Mouse (Mus musculus): ENCODE results near the gene Vmn2r50.
"Not testable (repeated sequence)": the region's sequence is repeated elsewhere in the genome, so short reads cannot be mapped to it uniquely, and the experiment has no call there.

The Vmn2r50 gene

GRCm38 (mm10) chr7:10053196-10053595, at the start of gene Vmn2r50:
Vmn2r50 (minus strand) TSS chr7:10053296.
- DNase-seq, result not testable (repeated sequence)

GRCm38 (mm10) chr7:9992157-9992556, 60.9 kb downstream of the Vmn2r50 start, which contains the start of gene Vmn2r49:
Vmn2r49 (minus strand) TSS chr7:9992257.
- DNase-seq, result not testable (repeated sequence)

Measured in right cerebral cortex, postnatal 25 days (tissue).